Mouse (Mus musculus): ENCODE data around the gene Adamts3. TPM values are rescaled to one million over a fixed set of nuclear protein-coding genes. Genes with fewer than 3 reads are reported as not detected.

Adamts3 gene
- total and polyA plus RNA-seq, 3 experiments: 11.4 to 15.7 TPM; not detected in 1

- Histone ChIP-seq H3K27me3 (ENCODE audit: control insufficient read depth in 1 of 2, insufficient read depth in 2 of 2, low read length in 2 of 2) (no peaks in the 10 kb centered on the region), H3K27ac (ENCODE audit: control insufficient read depth, low read depth, low read length) (peak overlapping the region; percentile 61), H3K9me3 (replicated peaks; ENCODE audit: insufficient read depth, low read length) (no peaks in the 10 kb centered on the region), H3K4me1 (ENCODE audit: control insufficient read depth in 1 of 2, insufficient read depth in 2 of 2, low read length in 2 of 2) (peaks cover 23% of the 10 kb centered on the region in 2 experiments), H3K9ac (ENCODE audit: control insufficient read depth, low read depth, low read length, poor library complexity, severe bottlenecking) (no peak overlapping the region; the same call in 1 of the 2 replicates), H3K4me3 (ENCODE audit: control insufficient read depth in 1 of 2, insufficient read depth in 1 of 2, low read depth in 2 of 2, low read length in 2 of 2) (no peak overlapping the region), H3K36me3 (ENCODE audit: control insufficient read depth in 1 of 2, insufficient read depth in 2 of 2, low read length in 2 of 2) (peaks cover 0 to 42% of the 10 kb centered on the region in 2 experiments; a peak in 2 of 4 replicates), H3K79me2 (ENCODE audit: control insufficient read depth, insufficient read depth, low read length, poor library complexity) (no peaks in the 10 kb centered on the region)
- peak; percentile 83 for DNase-seq (ENCODE audit: low read depth, low spot score)
- 0 out of 2 replicates have a peak, but pooled peaks have one; percentile 35 for TF ChIP-seq SIN3A (IDR thresholded peaks at IDR 0.05; ENCODE audit: low read length)
- TF ChIP-seq CHD2 (IDR thresholded peaks at IDR 0.05; ENCODE audit: low read length): no peak
- peak; percentile 86 for TF ChIP-seq ETS1 (IDR thresholded peaks at IDR 0.05; ENCODE audit: low read depth, low read length)
- TF ChIP-seq GATA1 (IDR thresholded peaks at IDR 0.05; ENCODE audit: low read depth, low read length): peak; percentile 97
- TF ChIP-seq EP300 (IDR thresholded peaks at IDR 0.05; ENCODE audit: low read depth in 1 of 2, low read length in 2 of 2): peak; percentile 93 to 96
- TF ChIP-seq TAL1 (IDR thresholded peaks at IDR 0.05; ENCODE audit: low read length): peak; percentile 96
- TF ChIP-seq MYC (IDR thresholded peaks at IDR 0.05; ENCODE audit: low read depth, low read length): peak; percentile 57; the same call in 1 of the 2 replicates
- TF ChIP-seq RCOR1 (IDR thresholded peaks at IDR 0.05; ENCODE audit: low read depth, low read length): peak; percentile 91
- TF ChIP-seq TCF12 (IDR thresholded peaks at IDR 0.05; ENCODE audit: low read depth, low read length): peak; percentile 97
- TF ChIP-seq ZC3H11A (IDR thresholded peaks at IDR 0.05; ENCODE audit: low read depth, low read length): no peak
Measured at GRCm38 (mm10) chr5:89751836-89752235, 131.3 kb downstream of the Adamts3 start.

- Histone ChIP-seq H3K4me1 (ENCODE audit: control insufficient read depth in 1 of 2, insufficient read depth in 2 of 2, low read length in 2 of 2) (peaks cover 23 to 28% of the 10 kb centered on the region in 2 experiments), H3K9me3 (replicated peaks; ENCODE audit: insufficient read depth, low read length) (no peaks in the 10 kb centered on the region), H3K4me3 (ENCODE audit: control insufficient read depth in 1 of 2, insufficient read depth in 1 of 2, low read depth in 2 of 2, low read length in 2 of 2) (no peak overlapping the region), H3K36me3 (ENCODE audit: control insufficient read depth in 1 of 2, insufficient read depth in 2 of 2, low read length in 2 of 2) (peaks cover 0 to 53% of the 10 kb centered on the region in 2 experiments; a peak in 2 of 4 replicates), H3K27ac (ENCODE audit: control insufficient read depth, low read depth, low read length) (peak overlapping the region; percentile 29; the same call in 1 of the 2 replicates), H3K9ac (ENCODE audit: control insufficient read depth, low read depth, low read length, poor library complexity, severe bottlenecking) (no peak overlapping the region), H3K27me3 (ENCODE audit: control insufficient read depth in 1 of 2, insufficient read depth in 2 of 2, low read length in 2 of 2) (no peaks in the 10 kb centered on the region), H3K79me2 (ENCODE audit: control insufficient read depth, insufficient read depth, low read length, poor library complexity) (no peaks in the 10 kb centered on the region)
- TF ChIP-seq E2F4 (IDR thresholded peaks at IDR 0.05; ENCODE audit: borderline replicate concordance, low read depth, low read length) (no peak), MAFK (IDR thresholded peaks at IDR 0.05; ENCODE audit: borderline replicate concordance, low read depth, low read length) (no peak), ZKSCAN1 (IDR thresholded peaks at IDR 0.05; ENCODE audit: low read depth, low read length) (no peak), MYB (IDR thresholded peaks at IDR 0.05; ENCODE audit: low read depth, low read length) (no peak), HCFC1 (IDR thresholded peaks at IDR 0.05; ENCODE audit: low read depth, low read length) (0 out of 2 replicates have a peak, but pooled peaks have one; percentile 37), ZNF384 (IDR thresholded peaks at IDR 0.05; ENCODE audit: low read depth, low read length) (0 out of 2 replicates have a peak, but pooled peaks have one; percentile 12), ETS1 (IDR thresholded peaks at IDR 0.05; ENCODE audit: low read depth, low read length) (peak; percentile 80), GATA1 (IDR thresholded peaks at IDR 0.05; ENCODE audit: low read depth, low read length) (peak; percentile 80), SMC3 (IDR thresholded peaks at IDR 0.05; ENCODE audit: low read depth, low read length) (no peak), POLR2A (IDR thresholded peaks at IDR 0.05; ENCODE audit: control insufficient read depth in 1 of 2, insufficient read depth in 1 of 2, low read depth in 1 of 2, low read length in 2 of 2, poor library complexity in 1 of 2) (no peak), ZC3H11A (IDR thresholded peaks at IDR 0.05; ENCODE audit: low read depth, low read length) (no peak), MEF2A (IDR thresholded peaks at IDR 0.05; ENCODE audit: extremely low read depth, insufficient replicate concordance, low read depth, low read length, poor library complexity, severe bottlenecking) (no peak), EP300 (IDR thresholded peaks at IDR 0.05; ENCODE audit: low read depth in 1 of 2, low read length in 2 of 2) (peak; percentile 56 to 72), MXI1 (IDR thresholded peaks at IDR 0.05; ENCODE audit: low read depth, low read length) (peak; percentile 59), POLR2AphosphoS2 (IDR thresholded peaks at IDR 0.05; ENCODE audit: low read length) (no peak), CHD1 (IDR thresholded peaks at IDR 0.05; ENCODE audit: low read depth, low read length) (no peak), RCOR1 (IDR thresholded peaks at IDR 0.05; ENCODE audit: low read depth, low read length) (peak; percentile 69), MAX (IDR thresholded peaks at IDR 0.05; ENCODE audit: low read length) (0 out of 2 replicates have a peak, but pooled peaks have one; percentile 36), BHLHE40 (IDR thresholded peaks at IDR 0.05; ENCODE audit: borderline replicate concordance, low read depth, low read length) (no peak), MYC (IDR thresholded peaks at IDR 0.05; ENCODE audit: low read depth, low read length) (0 out of 2 replicates have a peak, but pooled peaks have one; percentile 37), TCF12 (IDR thresholded peaks at IDR 0.05; ENCODE audit: low read depth, low read length) (0 out of 2 replicates have a peak, but pooled peaks have one; percentile 14), SIN3A (IDR thresholded peaks at IDR 0.05; ENCODE audit: low read length) (peak; percentile 51; the same call in 1 of the 2 replicates), MAZ (IDR thresholded peaks at IDR 0.05; ENCODE audit: low read depth, low read length) (no peak), CHD2 (IDR thresholded peaks at IDR 0.05; ENCODE audit: low read length) (no peak)
- DNase-seq (ENCODE audit: low read depth, low spot score): peak; percentile 66
Measured at GRCm38 (mm10) chr5:89748185-89748884, 134.8 kb downstream of the Adamts3 start.

Measured in MEL (cell line).